Mouse (Mus musculus): ENCODE measurements at regions not wholly inside any gene's neighbourhood (a gene's known extent, or its start where the extent isn't known, plus 50 kb on each side); places are given as distances from the start of the nearest gene placed in this dataset.
A peak's percentile ranks its signal among the peaks of the same experiment; 100 is the strongest.

DNA sequence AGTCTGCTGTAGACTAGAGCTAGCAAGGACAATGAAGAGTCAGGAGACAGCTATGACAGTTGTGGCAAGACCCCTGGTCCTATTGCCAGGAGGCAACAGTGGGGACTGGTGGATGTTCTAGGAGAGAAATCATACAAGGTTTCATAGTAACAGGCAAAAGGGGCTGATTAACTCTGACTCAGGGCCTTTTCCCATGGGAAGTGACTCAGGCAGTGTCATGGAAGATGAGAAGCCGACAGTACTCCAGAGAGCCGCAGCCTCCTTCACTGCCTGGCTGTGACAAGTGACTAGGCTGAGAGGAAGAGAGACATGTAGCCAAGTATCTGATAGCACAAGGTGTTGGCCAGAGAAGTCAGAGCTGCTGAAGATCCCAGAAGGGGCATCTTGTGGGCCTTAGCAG lies 145.3 kb upstream of the Haao start:
- Histone ChIP-seq H3K4me3 (ENCODE audit: low read depth, low read length) (no peak overlapping the region), H3K9ac (no peak overlapping the region), H3K36me3 (ENCODE audit: insufficient read depth) (no peaks in the 10 kb centered on the region), H3K27ac (ENCODE audit: low read depth, low read length) (no peak overlapping the region), H3K9me3 (ENCODE audit: low read length) (no peaks in the 10 kb centered on the region), H3K4me1 (ENCODE audit: insufficient read depth) (no peaks in the 10 kb centered on the region), H3K27me3 (ENCODE audit: insufficient read depth, low read length) (no peaks in the 10 kb centered on the region), H3K4me2 (ENCODE audit: low read depth) (no peak overlapping the region)
- DNase-seq (no peak), ATAC-seq (no peak)
- 84% methylated on average over 2 of the region's 2 CpGs for WGBS
- TF ChIP-seq CTCF (IDR thresholded peaks at IDR 0.05; ENCODE audit: low read depth): no peak

DNA sequence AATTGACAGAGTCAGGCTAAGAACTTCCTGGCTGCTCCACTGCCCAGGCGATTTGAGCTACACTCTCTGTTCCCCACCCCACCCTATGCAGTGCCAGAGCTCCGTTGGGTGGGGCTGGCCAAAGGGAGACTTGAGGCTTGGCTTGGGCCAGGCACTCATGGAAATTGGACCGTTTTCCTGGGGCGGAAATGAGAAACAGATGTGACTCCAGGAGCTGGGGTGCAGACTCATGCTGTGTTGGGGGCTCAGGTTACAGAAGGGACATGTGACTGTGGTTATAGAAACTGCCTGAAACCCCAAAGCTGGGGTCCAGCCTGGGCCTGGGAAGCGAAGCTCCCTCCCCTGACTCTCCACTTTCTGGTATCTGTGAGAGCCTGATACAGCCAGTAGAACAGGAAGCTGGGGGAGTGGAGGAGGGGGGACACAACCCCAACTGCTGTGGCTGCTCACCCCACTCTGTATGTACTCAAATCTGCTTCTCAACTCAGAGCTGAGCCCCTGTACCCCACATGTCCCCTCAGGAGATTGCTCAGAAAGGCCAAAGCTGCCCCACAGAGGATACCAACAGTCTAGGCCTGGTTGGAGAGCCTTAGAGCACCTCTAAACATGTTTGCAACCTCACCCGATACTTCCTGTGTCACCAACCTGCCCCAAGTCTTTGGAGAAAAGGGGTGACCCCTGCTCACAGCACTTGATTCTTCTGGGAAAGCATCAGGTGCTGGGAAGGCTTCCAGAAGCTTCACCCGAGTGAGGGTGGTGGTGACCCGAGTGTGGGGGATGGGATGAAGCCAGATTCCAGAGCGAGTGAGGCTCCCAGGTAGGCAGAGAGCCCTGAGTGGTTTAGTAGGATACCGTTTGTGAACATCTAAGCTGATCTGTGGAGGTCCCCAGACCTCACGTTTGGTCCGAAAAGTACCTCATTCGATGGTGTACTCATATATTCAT lies 142.9 kb upstream of the Haao start:
- H3K9me3 ChIP-seq (ENCODE audit: low read length): no peaks in the 10 kb centered on the region
- H3K27me3 ChIP-seq (ENCODE audit: insufficient read depth, low read length): no peaks in the 10 kb centered on the region
- no peak for ATAC-seq
- H3K36me3 ChIP-seq (ENCODE audit: insufficient read depth): no peaks in the 10 kb centered on the region
- no peak overlapping the region for H3K9ac ChIP-seq
- no peak overlapping the region for H3K27ac ChIP-seq (ENCODE audit: low read depth, low read length)
- 0 out of 2 replicates have a peak, but pooled peaks cover 4% of the 10 kb centered on the region for H3K4me1 ChIP-seq (ENCODE audit: insufficient read depth)
- WGBS: 74% methylated on average over 13 of the region's 13 CpGs
- no peak overlapping the region for H3K4me2 ChIP-seq (ENCODE audit: low read depth)
- no peak for TF ChIP-seq CTCF (IDR thresholded peaks at IDR 0.05; ENCODE audit: low read depth)
- H3K4me3 ChIP-seq (ENCODE audit: low read depth, low read length): no peak overlapping the region
- DNase-seq: no peak

DNA sequence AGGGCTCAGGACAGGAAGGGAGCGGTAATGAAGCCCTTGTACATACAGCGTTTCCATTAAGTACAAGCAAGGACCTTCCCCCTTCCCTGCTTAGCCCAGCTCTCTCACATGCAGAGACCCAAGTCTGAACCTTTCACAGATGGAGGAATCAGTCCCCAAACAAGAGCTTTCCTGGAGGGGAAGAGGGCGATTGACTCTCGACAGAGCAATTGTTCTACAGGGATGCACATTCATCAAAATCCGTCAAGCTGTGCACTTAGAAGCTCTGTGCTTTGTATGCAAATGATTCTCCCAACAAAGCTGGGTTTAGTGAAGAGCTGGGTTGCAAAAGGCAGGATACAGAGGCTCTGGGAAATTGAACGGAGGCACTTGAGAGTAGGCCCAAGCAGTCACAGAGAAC lies 141.1 kb upstream of the Haao start:
- Histone ChIP-seq H3K4me2 (ENCODE audit: low read depth) (no peak overlapping the region), H3K9me3 (ENCODE audit: low read length) (no peaks in the 10 kb centered on the region), H3K9ac (no peak overlapping the region), H3K4me1 (ENCODE audit: insufficient read depth) (0 out of 2 replicates have a peak, but pooled peaks cover 4% of the 10 kb centered on the region), H3K4me3 (ENCODE audit: low read depth, low read length) (no peak overlapping the region), H3K27me3 (ENCODE audit: insufficient read depth, low read length) (no peaks in the 10 kb centered on the region), H3K27ac (ENCODE audit: low read depth, low read length) (no peak overlapping the region), H3K36me3 (ENCODE audit: insufficient read depth) (no peaks in the 10 kb centered on the region)
- ATAC-seq: no peak
- no peak for DNase-seq
- TF ChIP-seq CTCF (IDR thresholded peaks at IDR 0.05; ENCODE audit: low read depth): no peak
- WGBS: 34% methylated on average over 6 of the region's 6 CpGs

DNA sequence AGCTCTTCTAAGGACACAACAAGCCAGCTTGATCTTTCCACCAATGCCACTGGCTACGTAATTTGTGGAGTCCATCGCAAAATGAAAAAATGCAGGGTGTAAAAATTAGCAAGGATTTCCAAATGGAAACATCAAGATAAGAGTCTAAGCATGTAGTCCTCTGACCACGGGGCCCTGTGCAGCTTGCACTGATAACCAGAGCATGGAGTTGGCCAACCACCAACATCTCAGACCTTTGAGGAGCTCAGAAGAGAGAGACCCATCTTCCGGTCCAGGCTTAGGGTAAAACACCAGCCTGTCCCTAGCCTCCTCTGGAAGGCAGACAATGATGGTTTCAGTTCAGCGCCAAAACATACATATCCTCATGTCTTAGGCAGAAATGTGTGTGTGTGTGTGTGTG lies 140.4 kb upstream of the Haao start:
- no peak for DNase-seq
- Histone ChIP-seq H3K27me3 (ENCODE audit: insufficient read depth, low read length) (no peaks in the 10 kb centered on the region), H3K4me2 (ENCODE audit: low read depth) (no peak overlapping the region), H3K36me3 (ENCODE audit: insufficient read depth) (no peaks in the 10 kb centered on the region), H3K9ac (no peak overlapping the region), H3K4me1 (ENCODE audit: insufficient read depth) (0 out of 2 replicates have a peak, but pooled peaks cover 4% of the 10 kb centered on the region), H3K27ac (ENCODE audit: low read depth, low read length) (no peak overlapping the region), H3K9me3 (ENCODE audit: low read length) (no peaks in the 10 kb centered on the region), H3K4me3 (ENCODE audit: low read depth, low read length) (no peak overlapping the region)
- ATAC-seq: no peak
- TF ChIP-seq CTCF (IDR thresholded peaks at IDR 0.05; ENCODE audit: low read depth): no peak
- 94% methylated on average over 5 of the region's 5 CpGs for WGBS

DNA sequence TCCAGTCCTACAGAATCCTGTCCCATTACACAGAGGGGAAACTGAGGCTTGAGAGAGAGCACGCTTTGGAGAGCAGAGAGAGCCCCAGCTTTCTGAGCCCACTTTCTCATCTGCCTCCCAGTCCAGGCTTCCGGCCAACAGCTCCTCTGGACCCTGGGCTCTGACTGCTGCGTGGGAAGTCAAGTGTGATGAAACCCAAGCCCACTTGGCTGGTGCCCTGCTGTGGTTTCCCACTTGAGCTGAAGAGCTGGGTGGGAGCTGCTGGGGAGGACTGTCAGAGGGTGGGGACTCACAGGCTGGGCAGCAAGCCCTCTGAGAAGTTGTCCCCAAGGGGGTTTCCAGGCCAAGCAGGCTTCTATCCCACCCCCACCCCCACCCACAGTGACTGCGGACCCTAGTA lies 139.9 kb upstream of the Haao start:
- H3K4me3 ChIP-seq (ENCODE audit: low read depth, low read length): no peak overlapping the region
- H3K27me3 ChIP-seq (ENCODE audit: insufficient read depth, low read length): no peaks in the 10 kb centered on the region
- ATAC-seq (no peak), DNase-seq (no peak)
- no peak overlapping the region for H3K9ac ChIP-seq
- no peak overlapping the region for H3K4me2 ChIP-seq (ENCODE audit: low read depth)
- no peaks in the 10 kb centered on the region for H3K36me3 ChIP-seq (ENCODE audit: insufficient read depth)
- WGBS: 89% methylated on average over 4 of the region's 4 CpGs
- no peak for TF ChIP-seq CTCF (IDR thresholded peaks at IDR 0.05; ENCODE audit: low read depth)
- 0 out of 2 replicates have a peak, but pooled peaks cover 4% of the 10 kb centered on the region for H3K4me1 ChIP-seq (ENCODE audit: insufficient read depth)
- H3K27ac ChIP-seq (ENCODE audit: low read depth, low read length): no peak overlapping the region
- no peaks in the 10 kb centered on the region for H3K9me3 ChIP-seq (ENCODE audit: low read length)

DNA sequence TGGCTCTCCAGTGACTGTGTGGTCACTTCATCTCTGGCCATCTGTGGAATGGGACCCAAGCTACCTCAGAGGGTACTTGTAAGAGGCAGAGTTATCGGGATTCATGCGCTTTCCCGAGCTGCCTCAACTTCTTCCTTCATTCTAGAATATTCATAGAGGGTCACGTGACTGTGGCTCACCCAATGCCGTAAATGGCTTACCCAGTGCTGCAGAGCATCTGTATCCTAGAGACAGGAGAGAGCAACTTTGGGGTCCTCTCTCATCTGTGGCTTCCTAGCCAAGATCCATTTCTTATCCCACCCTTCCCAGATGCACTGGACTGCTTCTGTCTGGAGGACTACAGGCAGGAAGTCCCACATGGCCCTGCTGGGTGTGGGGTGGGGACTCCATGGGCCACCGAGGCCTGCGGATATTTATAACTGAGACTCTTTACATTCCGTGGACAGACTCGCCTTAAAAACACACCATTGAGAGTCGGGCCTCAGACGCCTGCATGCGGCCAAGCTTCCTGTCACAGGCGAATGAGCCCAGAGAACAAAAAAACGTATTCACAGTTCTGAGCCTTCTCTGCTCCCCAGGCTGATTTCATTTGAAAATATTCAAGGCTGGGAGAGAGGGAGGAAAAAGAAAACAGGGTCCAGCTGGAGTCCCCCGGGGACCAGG lies 138.3 kb upstream of the Haao start:
- no peak for TF ChIP-seq CTCF (IDR thresholded peaks at IDR 0.05; ENCODE audit: low read depth)
- WGBS: 36% methylated on average over 15 of the region's 15 CpGs

DNA sequence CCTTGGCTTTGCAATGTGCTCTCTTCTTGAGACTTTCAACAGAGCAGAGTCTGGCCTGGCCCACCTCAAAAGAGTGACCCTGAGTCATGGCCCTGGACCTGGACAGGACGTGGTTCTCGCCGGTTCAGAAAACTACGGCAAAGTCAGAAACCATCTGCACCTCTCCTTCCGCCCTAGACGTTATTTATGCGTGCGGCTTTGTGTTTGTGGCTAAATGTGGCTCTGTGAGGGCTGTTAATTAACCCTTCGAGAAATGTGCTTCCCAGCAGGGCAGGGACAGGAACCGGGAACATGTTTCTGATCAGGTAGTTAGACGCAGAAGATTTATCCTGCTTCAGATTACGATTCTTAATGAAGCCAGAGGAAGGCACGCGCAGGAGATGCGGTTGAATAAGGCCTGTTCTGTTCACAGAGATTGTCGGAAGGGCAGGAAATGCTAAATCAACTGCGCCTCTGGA lies 137.6 kb upstream of the Haao start:
- Histone ChIP-seq H3K27ac (ENCODE audit: low read depth, low read length) (no peak overlapping the region; the same call in 1 of the 2 replicates), H3K4me1 (ENCODE audit: insufficient read depth) (0 out of 2 replicates have a peak, but pooled peaks cover 4% of the 10 kb centered on the region), H3K27me3 (ENCODE audit: insufficient read depth, low read length) (no peaks in the 10 kb centered on the region), H3K9me3 (ENCODE audit: low read length) (no peaks in the 10 kb centered on the region), H3K4me3 (ENCODE audit: low read depth, low read length) (no peak overlapping the region), H3K36me3 (ENCODE audit: insufficient read depth) (no peaks in the 10 kb centered on the region), H3K4me2 (ENCODE audit: low read depth) (no peak overlapping the region), H3K9ac (no peak overlapping the region)
- DNase-seq (no peak), ATAC-seq (no peak)
- TF ChIP-seq CTCF (IDR thresholded peaks at IDR 0.05; ENCODE audit: low read depth): no peak
- 37% methylated on average over 17 of the region's 17 CpGs for WGBS

More for the DNA sequence above, 138.3 kb upstream of the Haao start:
- Histone ChIP-seq H3K9me3 (ENCODE audit: low read length) (no peaks in the 10 kb centered on the region), H3K4me3 (ENCODE audit: low read depth, low read length) (no peak overlapping the region), H3K36me3 (ENCODE audit: insufficient read depth) (no peaks in the 10 kb centered on the region), H3K27ac (ENCODE audit: low read depth, low read length) (peak overlapping the region; percentile 16), H3K27me3 (ENCODE audit: insufficient read depth, low read length) (no peaks in the 10 kb centered on the region), H3K4me1 (ENCODE audit: insufficient read depth) (0 out of 2 replicates have a peak, but pooled peaks cover 4% of the 10 kb centered on the region), H3K4me2 (ENCODE audit: low read depth) (no peak overlapping the region), H3K9ac (0 out of 2 replicates have a peak overlapping the region, but pooled peaks have one; percentile 6)
- peak; percentile 82 for ATAC-seq
- DNase-seq: peak; percentile 36

All from forebrain, postnatal 0 days (tissue).